ENCODE assay signal across 14 mouse cellular contexts in genomic region chr15:100320295-100320905, GRCm38 (mm10). TPM values are rescaled to one million over a fixed set of nuclear protein-coding genes. Genes with fewer than 3 reads are reported as not detected.
A peak's percentile ranks its signal among the peaks of the same experiment; 100 is the strongest.
DNase-seq lines count a peak whose midpoint lies in the region; ATAC-seq and TF ChIP-seq lines count a peak whose summit lies in the region.
"Had no signal": no experiment of that assay in that cellular context is flagged by ENCODE, and none has a peak within 500 bp of the region (broad histone marks: within the 10 kb centered on the region; RNA-seq: fewer than 3 reads in every experiment).

No protein-coding gene starts in this region.

- no peak for TF ChIP-seq CTCF in forebrain, postnatal 0 days (IDR thresholded peaks at IDR 0.05; ENCODE audit: low read depth)

- no peak overlapping the region for H3K9ac ChIP-seq in lung, embryonic 16.5 days (ENCODE audit: low read length)
- no peak overlapping the region for H3K9ac ChIP-seq in forebrain, postnatal 0 days
- H3K9ac ChIP-seq: heart, embryonic 13.5 days; hindbrain, embryonic 15.5 days; limb, embryonic 13.5 days; midbrain, embryonic 15.5 days had no signal

- DNase-seq in heart, adult 11 months: peak; percentile 92
- DNase-seq in heart, adult 8-10 months (ENCODE audit: low spot score): no peak
- DNase-seq in 3T3-L1 (ENCODE audit: low read depth, low spot score): peak; percentile 32
- no peak for DNase-seq in embryonic facial prominence, embryonic 10.5 days (ENCODE audit: low spot score)
- DNase-seq in forebrain, postnatal 0 days: no peak
- DNase-seq in kidney, postnatal 4 days: no peak
- DNase-seq: thymus, postnatal 4 days had no signal

- H3K4me1 ChIP-seq in embryonic facial prominence, embryonic 10.5 days: peaks cover 14% of the 10 kb centered on the region
- peaks cover 21% of the 10 kb centered on the region for H3K4me1 ChIP-seq in lung, embryonic 16.5 days (replicated peaks; ENCODE audit: control insufficient read depth, insufficient read depth, low read length)
- H3K4me1 ChIP-seq in forebrain, postnatal 0 days (ENCODE audit: insufficient read depth): no peaks in the 10 kb centered on the region
- H3K4me1 ChIP-seq: heart, embryonic 13.5 days; hindbrain, embryonic 15.5 days; midbrain, embryonic 15.5 days had no signal

- no peaks in the 10 kb centered on the region for H3K9me3 ChIP-seq in embryonic facial prominence, embryonic 10.5 days
- no peaks in the 10 kb centered on the region for H3K9me3 ChIP-seq in lung, embryonic 16.5 days (ENCODE audit: control insufficient read depth, low read length)
- no peaks in the 10 kb centered on the region for H3K9me3 ChIP-seq in forebrain, postnatal 0 days (ENCODE audit: low read length)
- H3K9me3 ChIP-seq: heart, embryonic 13.5 days; hindbrain, embryonic 15.5 days; limb, embryonic 13.5 days; midbrain, embryonic 15.5 days had no signal

- H3K36me3 ChIP-seq in embryonic facial prominence, embryonic 10.5 days (replicated peaks): no peaks in the 10 kb centered on the region
- no peaks in the 10 kb centered on the region for H3K36me3 ChIP-seq in lung, embryonic 16.5 days (ENCODE audit: control insufficient read depth, insufficient read depth, low read length)
- H3K36me3 ChIP-seq in forebrain, postnatal 0 days (ENCODE audit: insufficient read depth): no peaks in the 10 kb centered on the region
- H3K36me3 ChIP-seq: heart, embryonic 13.5 days; hindbrain, embryonic 15.5 days; limb, embryonic 13.5 days; midbrain, embryonic 15.5 days had no signal

- H3K27ac ChIP-seq in embryonic facial prominence, embryonic 10.5 days (replicated peaks): peak overlapping the region; percentile 44; the same call in 1 of the 2 replicates
- H3K27ac ChIP-seq in lung, embryonic 16.5 days (ENCODE audit: low read length): peak overlapping the region; percentile 62
- H3K27ac ChIP-seq in forebrain, postnatal 0 days (ENCODE audit: low read depth, low read length): no peak overlapping the region
- H3K27ac ChIP-seq: heart, embryonic 13.5 days; hindbrain, embryonic 15.5 days; limb, embryonic 13.5 days; midbrain, embryonic 15.5 days had no signal

- H3K27me3 ChIP-seq in embryonic facial prominence, embryonic 10.5 days (replicated peaks; ENCODE audit: low read depth, poor library complexity, severe bottlenecking): no peaks in the 10 kb centered on the region
- no peaks in the 10 kb centered on the region for H3K27me3 ChIP-seq in lung, embryonic 16.5 days (ENCODE audit: control insufficient read depth, insufficient read depth, low read depth, low read length)
- no peaks in the 10 kb centered on the region for H3K27me3 ChIP-seq in forebrain, postnatal 0 days (ENCODE audit: insufficient read depth, low read length)
- H3K27me3 ChIP-seq: heart, embryonic 13.5 days; hindbrain, embryonic 15.5 days; limb, embryonic 13.5 days; midbrain, embryonic 15.5 days had no signal

- H3K4me2 ChIP-seq in lung, embryonic 16.5 days (ENCODE audit: low read depth, low read length): no peak overlapping the region
- H3K4me2 ChIP-seq in forebrain, postnatal 0 days (ENCODE audit: low read depth): no peak overlapping the region
- H3K4me2 ChIP-seq: heart, embryonic 13.5 days; hindbrain, embryonic 15.5 days; limb, embryonic 13.5 days; midbrain, embryonic 15.5 days had no signal

- 80% methylated on average over 9 of the region's 9 CpGs for WGBS in embryonic facial prominence, embryonic 10.5 days
- 47% methylated on average over 9 of the region's 9 CpGs for WGBS in lung, embryonic 16.5 days
- 73% methylated on average over 9 of the region's 9 CpGs for WGBS in forebrain, postnatal 0 days

- no peak overlapping the region for H3K4me3 ChIP-seq in embryonic facial prominence, embryonic 10.5 days
- H3K4me3 ChIP-seq in lung, embryonic 16.5 days (ENCODE audit: low read length): no peak overlapping the region
- H3K4me3 ChIP-seq in forebrain, postnatal 0 days (ENCODE audit: low read depth, low read length): no peak overlapping the region
- H3K4me3 ChIP-seq: heart, embryonic 13.5 days; hindbrain, embryonic 15.5 days; limb, embryonic 13.5 days; midbrain, embryonic 15.5 days had no signal

- no peak; the same call in 1 of the 2 replicates for ATAC-seq in lung, embryonic 16.5 days (ENCODE audit: low read depth)
- no peak for ATAC-seq in forebrain, postnatal 0 days
- ATAC-seq in cerebellum, adult (ENCODE audit: insufficient number of reproducible peaks, low FRiP score, low TSS enrichment): no peak
- ATAC-seq: CD4-positive, CD25-positive, alpha-beta regulatory T cell, adult 4 months; midbrain, embryonic 15.5 days had no signal

RNA-seq across cellular contexts. Expression of gene Mettl7a3, which starts 14.3 kb away (rescaled TPM):
- total RNA-seq in heart, adult 8-10 months (2022): under 1 TPM in 1 of 4 experiments, not detected in 3; 0.19 TPM
- polyA plus RNA-seq in embryonic facial prominence, embryonic 10.5 days (2016; fragmentation: Nextera tagmentation; extraction: Ambion mirVana): not detected in 2 replicates
- polyA plus RNA-seq in lung, embryonic 16.5 days (2015; fragmentation: Nextera tagmentation; extraction: Ambion mirVana): not detected in 2 replicates
- total RNA-seq in forebrain, postnatal 0 days (2014; rRNA removed): not detected in 2 replicates
- polyA plus RNA-seq in forebrain, postnatal 0 days (2015; fragmentation: Nextera tagmentation; extraction: Ambion mirVana): not detected in 2 replicates
- polyA plus RNA-seq: heart, embryonic 13.5 days; midbrain, embryonic 15.5 days had no signal

RNA-seq across cellular contexts. Expression of gene Mettl7a1, which starts 16.5 kb away (rescaled TPM):
- total RNA-seq in heart, adult 8-10 months (2022): 10 to 100 TPM; 51.7 to 63.4 (median 54.3) TPM
- 3.3 and 4.6 TPM in 2 replicates for polyA plus RNA-seq in embryonic facial prominence, embryonic 10.5 days (2016; fragmentation: Nextera tagmentation; extraction: Ambion mirVana)
- polyA plus RNA-seq in lung, embryonic 16.5 days (2015; fragmentation: Nextera tagmentation; extraction: Ambion mirVana): 14.6 and 19.2 TPM in 2 replicates
- total RNA-seq in forebrain, postnatal 0 days (2014; rRNA removed): 11.6 and 13.5 TPM in 2 replicates
- polyA plus RNA-seq in forebrain, postnatal 0 days (2015; fragmentation: Nextera tagmentation; extraction: Ambion mirVana): 1.2 and 2.3 TPM in 2 replicates

RNA-seq across cellular contexts. Expression of gene Methig1, which starts 32.5 kb away (rescaled TPM):
- total RNA-seq in heart, adult 8-10 months (2022): under 1 TPM in 1 of 4 experiments, not detected in 3; 0.66 TPM
- polyA plus RNA-seq in embryonic facial prominence, embryonic 10.5 days (2016; fragmentation: Nextera tagmentation; extraction: Ambion mirVana): not detected in 2 replicates
- polyA plus RNA-seq in lung, embryonic 16.5 days (2015; fragmentation: Nextera tagmentation; extraction: Ambion mirVana): 0.16 and 0.29 TPM in 2 replicates
- not detected in 2 replicates for total RNA-seq in forebrain, postnatal 0 days (2014; rRNA removed)
- polyA plus RNA-seq in forebrain, postnatal 0 days (2015; fragmentation: Nextera tagmentation; extraction: Ambion mirVana): not detected in 2 replicates
- polyA plus RNA-seq: CD4-positive, CD25-positive, alpha-beta regulatory T cell, adult 4 months; heart, embryonic 13.5 days; hindbrain, embryonic 15.5 days had no signal

RNA-seq across cellular contexts. Expression of gene Mettl7a2, which starts 32.6 kb away (rescaled TPM):
- total RNA-seq in heart, adult 8-10 months (2022): 1 to 10 TPM in 2 of 4 experiments, under 1 TPM in 2; 0.79 to 2.2 (median 0.99) TPM
- polyA plus RNA-seq in embryonic facial prominence, embryonic 10.5 days (2016; fragmentation: Nextera tagmentation; extraction: Ambion mirVana): not detected in 2 replicates
- polyA plus RNA-seq in lung, embryonic 16.5 days (2015; fragmentation: Nextera tagmentation; extraction: Ambion mirVana): not detected in 2 replicates
- not detected in 2 replicates for total RNA-seq in forebrain, postnatal 0 days (2014; rRNA removed)
- not detected in 2 replicates for polyA plus RNA-seq in forebrain, postnatal 0 days (2015; fragmentation: Nextera tagmentation; extraction: Ambion mirVana)
- polyA plus RNA-seq: CD4-positive, CD25-positive, alpha-beta regulatory T cell, adult 4 months; heart, embryonic 13.5 days; hindbrain, embryonic 15.5 days; midbrain, embryonic 15.5 days had no signal

RNA-seq across cellular contexts. Expression of gene Tmprss12, which starts 39.8 kb away (rescaled TPM):
- total RNA-seq in heart, adult 8-10 months (2022): not detected
- not detected in 2 replicates for polyA plus RNA-seq in embryonic facial prominence, embryonic 10.5 days (2016; fragmentation: Nextera tagmentation; extraction: Ambion mirVana)
- polyA plus RNA-seq in lung, embryonic 16.5 days (2015; fragmentation: Nextera tagmentation; extraction: Ambion mirVana): not detected in 2 replicates
- total RNA-seq in forebrain, postnatal 0 days (2014; rRNA removed): not detected in 2 replicates
- polyA plus RNA-seq in forebrain, postnatal 0 days (2015; fragmentation: Nextera tagmentation; extraction: Ambion mirVana): not detected in 2 replicates
- polyA plus RNA-seq: CD4-positive, CD25-positive, alpha-beta regulatory T cell, adult 4 months; heart, embryonic 13.5 days; hindbrain, embryonic 15.5 days; limb, embryonic 13.5 days; midbrain, embryonic 15.5 days had no signal

Comparison
In these comparisons a context has a peak if more than half of its experiments do, and no peak if none do; other contexts are left out.
1. DNase-seq: peak in heart, adult 11 months (single experiment) and 3T3-L1 (single experiment); none in heart, adult 8-10 months (single experiment), embryonic facial prominence, embryonic 10.5 days (single experiment), forebrain, postnatal 0 days (single experiment) and kidney, postnatal 4 days (0 of 2).